Mouse (Mus musculus) heart, embryonic 11.5 days (tissue): Measurements from ENCODE around the gene Tox4. TPM values are rescaled to one million over a fixed set of nuclear protein-coding genes. Genes with fewer than 3 reads are reported as not detected.
"Not testable (repeated sequence)": the region's sequence is repeated elsewhere in the genome, so short reads cannot be mapped to it uniquely, and the experiment has no call there.

Source experiments
- ATAC-seq: fragments of 200-750 bp; cut with Nextera tagmentation; replicated peaks from 2 replicates; pipeline ENCODE4 v1.8.0; 2017; ENCODE audit warnings: moderate library complexity; ENCODE audit not compliant: insufficient number of reproducible peaks, low FRiP score, low TSS enrichment
- H3K27ac ChIP-seq: fragments of 300-500 bp; sonication (generic); 2 replicates; pipeline ENCODE4 v1.5.1; 2014; ENCODE audit warnings: mild to moderate bottlenecking, low read depth, low read length
- H3K27me3 ChIP-seq: fragments of 300-500 bp; sonication (generic); 2 replicates; pipeline ENCODE4 v1.6.1; 2014; ENCODE audit warnings: mild to moderate bottlenecking, low read length, mixed read lengths; ENCODE audit not compliant: control insufficient read depth, insufficient read depth
- H3K36me3 ChIP-seq: fragments of 300-500 bp; sonication (generic); 2 replicates; pipeline ENCODE4 v1.6.1; 2014; ENCODE audit warnings: mild to moderate bottlenecking, low read length, moderate library complexity, mixed read lengths; ENCODE audit not compliant: control insufficient read depth, insufficient read depth
- H3K4me1 ChIP-seq: fragments of 300-500 bp; sonication (generic); 2 replicates; pipeline ENCODE4 v1.6.1; 2014; ENCODE audit warnings: low read length; ENCODE audit not compliant: control insufficient read depth, insufficient read depth
- H3K4me2 ChIP-seq: fragments of 300-500 bp; sonication (generic); 2 replicates; pipeline ENCODE4 v1.6.1; 2014; ENCODE audit warnings: mild to moderate bottlenecking, moderate library complexity
- H3K4me3 ChIP-seq: fragments of 300-500 bp; sonication (generic); 2 replicates; pipeline ENCODE4 v1.5.1; 2014; ENCODE audit warnings: low read depth, low read length
- H3K9ac ChIP-seq: fragments of 300-500 bp; sonication (generic); 2 replicates; pipeline ENCODE4 v1.6.1; 2014; ENCODE audit warnings: mild to moderate bottlenecking, low read depth, low read length, moderate library complexity
- H3K9me3 ChIP-seq: fragments of 300-500 bp; sonication (generic); replicated peaks from 2 replicates; pipeline ENCODE4 v1.6.1; 2016; ENCODE audit warnings: low read length; ENCODE audit not compliant: control insufficient read depth
- WGBS: fragments of 180-500 bp; shearing (Covaris S2); extraction: QIAGEN DNeasy Blood & Tissue Kit; methylation state at CpG from one replicate; pipeline ENCODE4 v1.1.7; 2014; ENCODE audit not compliant: insufficient replicate concordance; 5-methylcytosine and 5-hydroxymethylcytosine counted together
- polyA plus RNA-seq: library from polyadenylated mRNA; unstranded; fragments of >200 nt; fragmentation: Nextera tagmentation; extraction: Ambion mirVana; gene quantifications from 2 replicates; pipeline ENCODE4 v1.2.1, GENCODE M21; 2014

The Tox4 gene
- polyA plus RNA-seq, 1 experiment from 2014 or later: 36.5 TPM

GRCm38 (mm10) chr14:52257484-52258213 lies 21.3 kb upstream of the Tox4 start, which contains the start of gene Chd8:
Gene Chd8, minus strand, starts transcription at chr14:52257780.
- peak within 1 kb of the TSS; percentile 70 for H3K4me2 ChIP-seq
- peak; percentile 100 for ATAC-seq
- WGBS: under 1% methylated on average over 54 of the region's 54 CpGs

DNA sequence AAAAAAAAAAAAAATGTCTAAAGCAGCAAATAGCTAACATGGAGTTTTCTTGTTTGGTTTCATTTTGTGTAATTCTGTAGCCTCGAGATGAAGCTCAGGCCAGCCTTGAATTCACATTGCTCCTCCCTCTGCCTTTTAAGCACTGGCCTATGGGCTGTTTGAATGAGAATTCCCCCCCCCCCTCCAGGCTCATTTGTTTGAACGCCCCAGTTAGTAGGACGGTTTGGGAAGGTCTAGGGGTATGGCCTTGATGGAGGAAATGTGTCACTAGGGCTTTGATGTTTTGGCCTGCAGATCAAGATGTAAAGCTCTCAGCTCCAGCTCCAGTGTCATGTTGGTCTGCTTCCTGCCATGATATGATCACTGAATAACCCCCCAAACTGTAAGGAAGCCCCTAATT lies 6.2 kb upstream of the Tox4 start:
- Histone ChIP-seq H3K27ac (no peak overlapping the region), H3K9ac (no peak overlapping the region), H3K4me1 (no peaks in the 10 kb centered on the region), H3K9me3 (no peaks in the 10 kb centered on the region), H3K4me2 (no peak overlapping the region), H3K36me3 (0 out of 2 replicates have a peak, but pooled peaks cover 2% of the 10 kb centered on the region), H3K4me3 (no peak overlapping the region), H3K27me3 (no peaks in the 10 kb centered on the region)
- WGBS: 62% methylated on average over 3 of the region's 3 CpGs
- ATAC-seq: no peak

More at GRCm38 (mm10) chr14:52257484-52258213, 21.3 kb upstream of the Tox4 start, which contains the start of gene Chd8:
- Histone ChIP-seq H3K9me3 (no peaks in the 10 kb centered on the region), H3K4me1 (peaks cover 4% of the 10 kb centered on the region), H3K9ac (peak within 1 kb of the TSS; percentile 84), H3K27ac (peak within 1 kb of the TSS; percentile 78), H3K4me3 (peak within 1 kb of the TSS; percentile 74), H3K36me3 (no peaks in the 10 kb centered on the region), H3K27me3 (no peaks in the 10 kb centered on the region)

DNA sequence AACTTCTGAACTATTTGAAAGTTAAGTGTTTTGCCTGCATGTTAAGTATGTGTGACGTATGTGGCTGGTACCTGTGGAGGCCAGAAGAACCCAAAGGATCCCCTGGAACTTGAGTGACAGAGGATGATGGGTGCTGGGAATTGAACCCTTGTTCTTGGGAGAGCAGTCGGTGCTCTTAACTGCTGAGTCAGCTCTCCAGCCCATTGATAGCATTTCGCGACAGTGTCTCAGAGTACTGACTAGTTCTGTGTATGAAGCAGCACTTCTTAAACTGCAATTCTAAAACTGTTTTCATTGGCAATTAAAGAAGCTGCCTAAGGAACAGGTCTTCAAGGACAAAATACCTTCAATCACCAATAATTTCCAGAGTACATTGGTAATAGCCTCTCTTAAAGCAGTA lies 1.7 kb upstream of the Tox4 start:
- Histone ChIP-seq H3K27me3 (no peaks in the 10 kb centered on the region), H3K9ac (no peak overlapping the region), H3K4me3 (no peak overlapping the region), H3K9me3 (no peaks in the 10 kb centered on the region), H3K36me3 (0 out of 2 replicates have a peak, but pooled peaks cover 2% of the 10 kb centered on the region), H3K4me2 (no peak overlapping the region), H3K4me1 (peaks cover 7% of the 10 kb centered on the region), H3K27ac (no peak overlapping the region)
- ATAC-seq: no peak
- 84% methylated on average over 4 of the region's 4 CpGs for WGBS

DNA sequence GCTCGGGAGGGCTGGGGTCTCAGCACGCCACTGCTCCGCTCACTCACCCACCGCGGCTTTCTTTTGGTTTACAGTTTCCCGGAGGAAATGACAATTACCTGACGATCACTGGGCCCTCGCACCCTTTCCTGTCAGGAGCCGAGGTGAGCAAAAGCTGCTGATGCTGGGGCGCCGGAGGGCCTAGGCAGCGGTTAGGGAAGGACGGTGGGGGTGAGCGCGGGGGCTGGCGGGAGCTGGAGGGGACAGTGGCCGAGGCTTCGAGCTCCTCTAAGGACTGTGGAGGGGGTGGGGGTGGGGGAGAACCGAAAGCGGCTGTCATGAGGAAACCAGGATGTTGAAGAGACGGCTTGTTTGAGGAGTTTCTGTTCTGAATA lies 788 bp downstream of the Tox4 start:
- peak; percentile 43 for ATAC-seq
- no peaks in the 10 kb centered on the region for H3K36me3 ChIP-seq

GRCm38 (mm10) chr14:52283629-52284028 lies 4.7 kb downstream of the Tox4 start:
- Histone ChIP-seq H3K27me3 (no peaks in the 10 kb centered on the region), H3K4me1 (peaks cover 7% of the 10 kb centered on the region), H3K36me3 (peaks cover 15% of the 10 kb centered on the region), H3K27ac (no peak overlapping the region), H3K4me3 (no peak overlapping the region), H3K9ac (no peak overlapping the region), H3K4me2 (no peak overlapping the region), H3K9me3 (no peaks in the 10 kb centered on the region)
- ATAC-seq: no peak
- WGBS: 90% methylated on average over 5 of the region's 5 CpGs

More for the DNA sequence above, 788 bp downstream of the Tox4 start:
- 1% methylated on average over 21 of the region's 21 CpGs for WGBS
- peaks cover 7% of the 10 kb centered on the region for H3K4me1 ChIP-seq
- peak overlapping the region; percentile 80 for H3K27ac ChIP-seq
- peak overlapping the region; percentile 80 for H3K9ac ChIP-seq
- H3K4me3 ChIP-seq: peak overlapping the region; percentile 92
- no peaks in the 10 kb centered on the region for H3K27me3 ChIP-seq
- H3K9me3 ChIP-seq: no peaks in the 10 kb centered on the region
- H3K4me2 ChIP-seq: peak overlapping the region; percentile 76

DNA sequence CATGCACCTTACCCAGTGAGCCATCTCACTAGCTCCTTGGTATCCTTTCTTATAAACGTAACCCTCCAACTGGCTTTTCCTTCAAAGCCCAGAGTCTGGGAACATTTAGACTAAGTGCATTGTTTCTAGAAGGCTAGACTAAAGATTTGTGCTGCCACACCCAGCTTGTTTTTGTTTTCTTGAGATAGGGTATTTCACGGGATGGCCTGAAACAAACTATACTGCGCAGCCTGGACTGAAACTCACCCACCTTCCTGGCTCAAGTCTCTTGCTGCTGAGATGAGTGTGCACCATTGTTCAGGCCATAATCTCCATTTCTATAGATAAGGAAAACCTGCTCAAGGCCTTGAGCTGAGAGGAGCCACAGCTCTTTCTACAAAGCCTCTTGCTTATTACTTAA lies 5.2 kb downstream of the Tox4 start:
- Histone ChIP-seq H3K4me3 (no peak overlapping the region), H3K9me3 (no peaks in the 10 kb centered on the region), H3K27ac (no peak overlapping the region), H3K4me2 (no peak overlapping the region), H3K27me3 (no peaks in the 10 kb centered on the region), H3K9ac (no peak overlapping the region), H3K36me3 (peaks cover 15% of the 10 kb centered on the region), H3K4me1 (peaks cover 7% of the 10 kb centered on the region)
- 71% methylated on average over 3 of the region's 3 CpGs for WGBS
- ATAC-seq: no peak

- no peak overlapping the region for H3K4me3 ChIP-seq
- H3K9me3 ChIP-seq: no peaks in the 10 kb centered on the region
- no peak overlapping the region for H3K27ac ChIP-seq
- H3K27me3 ChIP-seq: no peaks in the 10 kb centered on the region
- ATAC-seq: no peak
- H3K36me3 ChIP-seq: peaks cover 36% of the 10 kb centered on the region
- H3K9ac ChIP-seq: no peak overlapping the region
- H3K4me1 ChIP-seq: no peaks in the 10 kb centered on the region
- no peak overlapping the region for H3K4me2 ChIP-seq
- WGBS: 75% methylated on average over 6 of the region's 6 CpGs
These were observed 16.8 kb downstream of the Tox4 start for GRCm38 (mm10) chr14:52295558-52296264.

- not testable (repeated sequence) for H3K9me3 ChIP-seq, H3K4me3 ChIP-seq, H3K9ac ChIP-seq, H3K4me1 ChIP-seq, H3K27ac ChIP-seq, H3K4me2 ChIP-seq, ATAC-seq, H3K27me3 ChIP-seq
- 84% methylated on average over 3 of the region's 3 CpGs for WGBS
- H3K36me3 ChIP-seq: peaks cover 10% of the 10 kb centered on the region
These were observed 24.6 kb downstream of the Tox4 start for GRCm38 (mm10) chr14:52303517-52303916.
